Mouse (Mus musculus) heart, adult 2 months (tissue): ENCODE measurements around the gene Tpsg1. TPM values are rescaled to one million over a fixed set of nuclear protein-coding genes. Genes with fewer than 3 reads are reported as not detected.
A peak's percentile ranks its signal among the peaks of the same experiment; 100 is the strongest.

Experiments used
- DNase-seq, 2 experiments: peaks; one replicate each; pipeline ENCODE4 v3.0.0; 2021
- H3K27ac ChIP-seq: fragments of 200-600 bp; 2 replicates; pipeline ENCODE4 v1.8.1; 2022
- H3K27me3 ChIP-seq: fragments of 200-500 bp; 2 replicates; pipeline ENCODE4 v1.6.1; 2012; ENCODE audit warnings: mild to moderate bottlenecking, low read length, inconsistent platforms, mixed read lengths; ENCODE audit not compliant: control insufficient read depth, insufficient read depth
- H3K36me3 ChIP-seq: fragments of 200-500 bp; 2 replicates; pipeline ENCODE4 v1.6.1; 2012; ENCODE audit warnings: low read length, inconsistent platforms; ENCODE audit not compliant: control insufficient read depth, insufficient read depth
- H3K4me1 ChIP-seq: fragments of 200-500 bp; 2 replicates; pipeline ENCODE4 v1.6.1; 2011; ENCODE audit warnings: low read length; ENCODE audit not compliant: control insufficient read depth, insufficient read depth
- H3K4me3 ChIP-seq: fragments of 200-600 bp; 2 replicates; pipeline ENCODE4 v1.8.1; 2022
- H3K79me2 ChIP-seq: fragments of 200-500 bp; replicated peaks from 2 replicates; pipeline ENCODE4 v1.6.1; 2012; ENCODE audit warnings: mild to moderate bottlenecking, inconsistent platforms, low read length, moderate library complexity, mixed read lengths; ENCODE audit not compliant: control insufficient read depth, insufficient read depth
- H3K9ac ChIP-seq: fragments of 200-500 bp; 2 replicates; pipeline ENCODE4 v1.6.1; 2012; ENCODE audit warnings: low read depth, mild to moderate bottlenecking, control low read depth, inconsistent platforms, low read length, mixed read lengths
- CTCF ChIP-seq: fragments of 200-600 bp; IDR thresholded peaks from 2 replicates; pipeline ENCODE4 v1.8.1; 2022; ENCODE audit warnings: antibody characterized with exemption, mild to moderate bottlenecking, moderate library complexity
- EP300 ChIP-seq: fragments of 200-500 bp; IDR thresholded peaks from 2 replicates; pipeline ENCODE4 v1.6.1; 2011; ENCODE audit warnings: low read depth, low read length, control low read depth; ENCODE audit not compliant: insufficient read depth
- POLR2A ChIP-seq: fragments of 200-500 bp; IDR thresholded peaks from 2 replicates; pipeline ENCODE4 v1.6.1; 2011; ENCODE audit warnings: mild to moderate bottlenecking, low read depth, low read length, control low read depth; ENCODE audit not compliant: insufficient read depth
- WGBS: fragments of 180-500 bp; shearing (Covaris S2); methylation state at CpG from one replicate; pipeline ENCODE4 v1.1.7; 2018; 5-methylcytosine and 5-hydroxymethylcytosine counted together
- intact Hi-C: fragments of 180-260 bp; cut with DNase I; formaldehyde crosslinking; loops from one replicate; pipeline ENCODE4 v1.15.1; 2025
- polyA plus RNA-seq: library from polyadenylated mRNA; depleted of rRNA; stranded (reverse); fragments of >200 nt; gene quantifications from 2 replicates; pipeline ENCODE4 v1.2.3, GENCODE M21; 2012
- total RNA-seq, 2 experiments: library from RNA; stranded (reverse); gene quantifications; 2 replicates each; pipeline ENCODE4 v1.2.3; 2021

Gene Tpsg1
- total and polyA plus RNA-seq, 3 experiments: 0.61 TPM; not detected in 2

DNA sequence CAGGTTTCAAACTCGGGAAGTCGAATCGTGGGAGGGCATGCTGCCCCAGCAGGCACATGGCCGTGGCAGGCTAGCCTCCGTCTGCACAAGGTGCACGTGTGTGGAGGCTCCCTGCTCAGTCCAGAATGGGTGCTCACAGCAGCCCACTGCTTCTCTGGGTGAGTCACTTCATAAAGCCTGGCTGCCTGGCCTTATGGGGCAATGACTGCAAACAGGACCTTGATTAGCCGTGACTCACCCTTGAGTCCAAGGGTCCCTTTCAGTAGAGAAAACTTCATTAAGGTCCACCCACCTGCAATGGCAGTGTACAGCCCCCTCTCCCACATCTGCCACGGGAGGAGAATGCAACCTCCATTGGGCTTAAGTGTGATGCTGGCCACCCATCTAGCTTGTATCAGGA lies 3.4 kb downstream of the Tpsg1 start:
- Histone ChIP-seq H3K27me3 (no peaks in the 10 kb centered on the region), H3K4me3 (no peak overlapping the region), H3K9ac (no peak overlapping the region), H3K36me3 (no peaks in the 10 kb centered on the region), H3K27ac (no peak overlapping the region), H3K4me1 (no peaks in the 10 kb centered on the region), H3K79me2 (no peaks in the 10 kb centered on the region)
- TF ChIP-seq EP300 (no peak), POLR2A (no peak), CTCF (no peak)
- intact Hi-C loops: no loop called here
- 63% methylated on average over 8 of the region's 8 CpGs for WGBS
- DNase-seq: no peak

DNA sequence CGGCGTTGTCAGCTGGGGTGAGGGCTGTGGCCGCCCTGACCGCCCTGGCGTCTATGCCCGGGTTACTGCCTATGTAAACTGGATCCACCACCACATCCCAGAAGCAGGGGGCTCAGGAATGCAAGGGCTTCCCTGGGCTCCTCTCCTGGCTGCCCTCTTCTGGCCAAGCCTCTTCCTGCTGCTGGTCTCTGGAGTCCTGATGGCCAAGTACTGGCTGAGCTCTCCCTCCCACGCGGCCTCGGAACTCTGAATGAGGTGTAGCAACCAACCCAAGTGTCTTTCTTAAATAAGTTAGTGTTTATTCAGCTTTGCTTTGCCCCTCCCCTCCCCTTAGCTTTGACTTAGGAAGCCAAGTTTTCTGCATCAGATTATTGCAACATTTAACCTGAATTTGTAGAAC lies 4.9 kb downstream of the Tpsg1 start:
- TF ChIP-seq EP300 (no peak), CTCF (no peak)
- WGBS: 36% methylated on average over 9 of the region's 9 CpGs
- no peaks in the 10 kb centered on the region for H3K79me2 ChIP-seq
- H3K9ac ChIP-seq: no peak overlapping the region
- H3K27ac ChIP-seq: no peak overlapping the region
- no peaks in the 10 kb centered on the region for H3K27me3 ChIP-seq
- H3K4me3 ChIP-seq: no peak overlapping the region
- intact Hi-C loops: no loop called here
- DNase-seq: no peak
- H3K4me1 ChIP-seq: no peaks in the 10 kb centered on the region
- H3K36me3 ChIP-seq: no peaks in the 10 kb centered on the region

DNA sequence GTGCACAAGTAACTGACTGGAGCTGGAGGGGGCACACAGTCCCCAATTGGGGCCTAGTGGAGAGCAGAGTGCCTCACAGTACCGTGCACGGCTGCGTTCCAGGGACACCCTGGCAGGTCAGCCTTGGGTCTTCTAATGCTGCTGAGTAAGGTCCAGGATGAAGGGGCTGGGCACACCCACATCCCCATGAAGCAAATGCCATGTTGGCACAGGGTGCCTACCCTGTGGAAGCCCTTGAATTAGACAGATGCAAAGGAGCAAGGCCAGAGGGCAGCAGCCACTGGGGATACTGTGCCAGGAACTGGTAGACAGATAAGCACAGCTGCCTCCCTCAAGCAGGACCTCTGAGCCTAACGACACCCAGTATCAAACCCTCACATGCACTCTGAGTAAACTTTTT lies 25.5 kb downstream of the Tpsg1 start:
- no peaks in the 10 kb centered on the region for H3K36me3 ChIP-seq
- TF ChIP-seq EP300 (no peak), POLR2A (no peak), CTCF (no peak)
- intact Hi-C loops: no loop called here

DNA sequence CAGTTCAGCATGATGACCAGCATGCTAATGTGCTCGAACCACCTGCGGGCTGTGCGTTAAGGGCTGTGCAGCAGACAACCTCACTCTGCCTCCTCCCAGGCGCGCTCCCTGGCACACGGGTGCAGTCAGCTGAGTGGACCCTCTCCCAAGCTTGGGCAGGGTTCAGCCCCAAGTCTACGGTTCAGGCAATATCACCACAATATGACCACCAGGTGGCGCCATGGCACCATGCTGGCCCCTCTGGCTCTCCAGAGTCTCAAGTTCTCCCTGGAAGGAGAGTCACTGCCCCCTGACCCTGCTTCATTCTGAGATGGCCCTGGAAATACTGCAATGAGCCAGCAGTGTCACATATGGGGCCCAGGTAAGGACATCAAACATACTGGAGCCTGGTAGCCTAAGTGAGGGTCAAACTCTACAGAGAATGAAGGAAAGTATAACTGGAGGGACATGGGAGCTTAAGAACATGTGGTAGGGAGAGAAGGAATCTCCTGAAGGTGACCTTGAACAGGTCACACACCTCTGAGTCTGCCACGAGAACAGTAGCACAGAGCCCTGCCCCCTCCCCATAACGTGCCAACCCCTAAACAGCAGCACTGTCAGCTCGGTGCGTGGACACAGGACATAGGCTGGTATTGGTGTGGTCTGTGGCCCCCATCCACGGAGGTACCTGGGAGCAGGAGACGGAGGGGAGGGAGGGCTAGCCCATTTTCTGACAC lies 28.9 kb downstream of the Tpsg1 start:
- H3K27me3 ChIP-seq: no peaks in the 10 kb centered on the region
- 33% methylated on average over 14 of the region's 14 CpGs for WGBS
- 0 out of 2 replicates have a peak, but pooled peaks have one; percentile 50 for TF ChIP-seq EP300
- TF ChIP-seq CTCF: peak; percentile 92
- no peak for TF ChIP-seq POLR2A
- no peak overlapping the region for H3K27ac ChIP-seq
- intact Hi-C loops: loop anchor here (1.0 to 5.0 kb wide), 3 partner anchors 34 to 301 kb away; partner anchors contain the start of gene Cacna1h
- H3K36me3 ChIP-seq: no peaks in the 10 kb centered on the region
- H3K4me1 ChIP-seq: no peaks in the 10 kb centered on the region
- H3K9ac ChIP-seq: no peak overlapping the region
- H3K79me2 ChIP-seq: no peaks in the 10 kb centered on the region
- DNase-seq: peak; percentile 58 to 79
- no peak overlapping the region for H3K4me3 ChIP-seq

More for the DNA sequence above, 25.5 kb downstream of the Tpsg1 start:
- Histone ChIP-seq H3K9ac (no peak overlapping the region), H3K79me2 (no peaks in the 10 kb centered on the region), H3K4me3 (no peak overlapping the region), H3K27ac (no peak overlapping the region), H3K27me3 (no peaks in the 10 kb centered on the region), H3K4me1 (no peaks in the 10 kb centered on the region)
- 73% methylated on average over 4 of the region's 4 CpGs for WGBS
- no peak for DNase-seq

DNA sequence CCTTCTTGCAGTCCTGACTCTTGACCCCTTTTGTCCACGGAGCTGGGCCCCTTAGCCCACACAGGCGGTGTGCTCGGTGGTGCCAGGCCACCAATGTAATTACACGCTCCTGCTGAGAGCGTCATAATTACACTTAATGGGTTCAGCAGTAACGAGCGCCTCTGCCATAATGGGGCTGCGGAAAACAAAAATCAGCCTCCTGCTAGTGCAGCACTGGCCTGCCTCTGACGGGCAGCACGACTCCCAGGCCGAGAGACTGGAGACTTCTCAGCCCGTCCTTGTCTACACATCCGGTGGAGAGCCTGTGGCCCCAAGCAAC lies 29.4 kb downstream of the Tpsg1 start:
- H3K4me1 ChIP-seq: no peaks in the 10 kb centered on the region
- H3K4me3 ChIP-seq: no peak overlapping the region
- WGBS: 72% methylated on average over 13 of the region's 13 CpGs
- intact Hi-C loops: loop anchor here (1.0 to 5.0 kb wide), 3 partner anchors 34 to 300 kb away; partner anchors contain the start of gene Cacna1h
- H3K36me3 ChIP-seq: no peaks in the 10 kb centered on the region
- TF ChIP-seq CTCF (no peak), POLR2A (no peak), EP300 (no peak)
- no peaks in the 10 kb centered on the region for H3K27me3 ChIP-seq
- no peak for DNase-seq
- no peak overlapping the region for H3K9ac ChIP-seq
- no peaks in the 10 kb centered on the region for H3K79me2 ChIP-seq
- H3K27ac ChIP-seq: no peak overlapping the region

DNA sequence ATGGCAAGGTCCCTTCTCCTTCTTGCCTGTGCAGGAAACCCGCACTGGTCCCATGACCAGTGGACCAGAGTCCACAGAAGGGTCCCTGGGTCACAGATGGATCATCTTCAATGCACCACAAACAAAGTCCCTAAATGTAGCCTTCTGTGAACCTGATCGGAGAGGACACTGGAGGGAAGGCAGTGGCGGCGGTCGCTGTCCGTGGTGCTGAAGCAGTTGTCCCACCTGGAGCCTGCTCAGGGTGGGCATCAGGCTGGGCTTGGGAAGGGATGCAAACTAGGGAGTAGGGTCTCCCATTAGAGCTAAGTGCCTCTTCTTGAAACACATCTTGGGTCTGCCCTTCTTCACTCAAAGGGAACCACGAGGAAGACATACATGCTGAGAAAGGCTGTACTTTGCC lies 31.4 kb downstream of the Tpsg1 start:
- Histone ChIP-seq H3K9ac (no peak overlapping the region), H3K27ac (no peak overlapping the region), H3K27me3 (no peaks in the 10 kb centered on the region), H3K4me3 (no peak overlapping the region), H3K36me3 (no peaks in the 10 kb centered on the region), H3K79me2 (no peaks in the 10 kb centered on the region), H3K4me1 (no peaks in the 10 kb centered on the region)
- TF ChIP-seq CTCF (no peak), EP300 (no peak), POLR2A (no peak)
- DNase-seq: peak in 1 of 2 experiments; percentile 53
- intact Hi-C loops: no loop called here
- WGBS: 6% methylated on average over 7 of the region's 7 CpGs
